Mouse (Mus musculus) small intestine, adult 2 months (tissue): ENCODE measurements around the gene Hopx.

ENCODE experiments used
- CTCF ChIP-seq: fragments of 200-500 bp; IDR thresholded peaks from 2 replicates; pipeline ENCODE4 v1.5.1; 2012; ENCODE audit warnings: low read depth, mild to moderate bottlenecking, control low read depth, inconsistent platforms, low read length, moderate library complexity, mixed read lengths; ENCODE audit not compliant: insufficient replicate concordance, insufficient read length; ENCODE audit errors: extremely low read depth
- POLR2A ChIP-seq: fragments of 200-500 bp; IDR thresholded peaks from 2 replicates; pipeline ENCODE4 v1.6.1; 2012; ENCODE audit warnings: low read depth, mild to moderate bottlenecking, control low read depth, inconsistent platforms, low read length, moderate library complexity

DNA sequence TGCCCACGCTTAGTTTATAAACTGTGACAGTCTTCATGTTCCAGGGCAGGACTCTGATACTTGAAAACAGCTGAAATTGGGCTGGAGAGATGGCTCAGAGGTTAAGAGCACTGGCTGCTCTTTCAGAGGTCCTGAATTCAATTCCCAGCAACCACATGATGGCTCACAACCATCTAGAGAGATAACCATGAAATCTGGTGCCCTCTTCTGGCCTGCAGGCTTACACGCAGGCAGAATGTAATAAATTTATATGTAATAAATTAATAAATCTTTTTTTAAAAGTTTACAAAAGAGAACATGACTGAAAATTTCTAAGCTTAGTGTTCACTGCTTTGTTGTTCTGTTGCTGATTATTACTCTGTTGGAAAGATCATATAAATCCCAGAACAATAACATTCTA, 43.9 kb downstream of the Hopx start:
- TF ChIP-seq CTCF = no peak
- no peak for TF ChIP-seq POLR2A
